Mouse (Mus musculus) hindbrain, embryonic 11.5 days (tissue): Measurements from ENCODE around the gene Gramd1b. TPM values are rescaled to one million over a fixed set of nuclear protein-coding genes. Genes with fewer than 3 reads are reported as not detected.

Source experiments
- ATAC-seq: fragments of 200-750 bp; cut with Nextera tagmentation; 2 replicates; pipeline ENCODE4 v1.8.0; 2017; ENCODE audit warnings: mild to moderate bottlenecking, moderate TSS enrichment, moderate library complexity; ENCODE audit not compliant: low FRiP score
- DNase-seq: peaks from one replicate; pipeline ENCODE4 v3.0.0-alpha.2; 2015; ENCODE audit warnings: low spot score
- H3K27ac ChIP-seq: fragments of 300-500 bp; sonication (generic); 2 replicates; pipeline ENCODE4 v1.5.1; 2014; ENCODE audit warnings: mild to moderate bottlenecking, low read depth, low read length
- H3K27me3 ChIP-seq: fragments of 300-500 bp; sonication (generic); 2 replicates; pipeline ENCODE4 v1.6.1; 2014; ENCODE audit warnings: mild to moderate bottlenecking, low read length, moderate library complexity, mixed read lengths; ENCODE audit not compliant: control insufficient read depth, insufficient read depth
- H3K36me3 ChIP-seq: fragments of 300-500 bp; sonication (generic); 2 replicates; pipeline ENCODE4 v1.6.1; 2014; ENCODE audit warnings: mild to moderate bottlenecking, low read length, moderate library complexity, mixed read lengths; ENCODE audit not compliant: control insufficient read depth, insufficient read depth
- H3K4me1 ChIP-seq: fragments of 300-500 bp; sonication (generic); replicated peaks from 2 replicates; pipeline ENCODE4 v1.6.1; 2014; ENCODE audit warnings: low read length, mixed read lengths; ENCODE audit not compliant: control insufficient read depth, insufficient read depth
- H3K4me2 ChIP-seq: fragments of 300-500 bp; sonication (generic); replicated peaks from 2 replicates; pipeline ENCODE4 v1.6.1; 2014; ENCODE audit warnings: mild to moderate bottlenecking, low read depth, low read length
- H3K4me3 ChIP-seq: fragments of 300-500 bp; sonication (generic); 2 replicates; pipeline ENCODE4 v1.5.1; 2014; ENCODE audit warnings: low read depth, low read length
- H3K9ac ChIP-seq: fragments of 300-500 bp; sonication (generic); 2 replicates; pipeline ENCODE4 v1.6.1; 2014; ENCODE audit warnings: low read depth, low read length
- H3K9me3 ChIP-seq: fragments of 300-500 bp; sonication (generic); 2 replicates; pipeline ENCODE4 v1.6.1; 2016; ENCODE audit warnings: low read length; ENCODE audit not compliant: control insufficient read depth
- WGBS: fragments of 180-500 bp; shearing (Covaris S2); extraction: QIAGEN DNeasy Blood & Tissue Kit; methylation state at CpG from one replicate; pipeline ENCODE4 v1.1.7; 2014; 5-methylcytosine and 5-hydroxymethylcytosine counted together
- polyA plus RNA-seq: library from polyadenylated mRNA; unstranded; fragments of >200 nt; fragmentation: Nextera tagmentation; extraction: Ambion mirVana; gene quantifications from 2 replicates; pipeline ENCODE4 v1.2.1, GENCODE M21; 2014

Gene Gramd1b
- polyA plus RNA-seq, 1 experiment from 2014 or later, result 5.1 TPM

- H3K36me3 ChIP-seq, result no peaks in the 10 kb centered on the region
- no peak overlapping the region for H3K4me3 ChIP-seq
- H3K9me3 ChIP-seq, result no peaks in the 10 kb centered on the region
- H3K9ac ChIP-seq, result no peak overlapping the region
- H3K27me3 ChIP-seq, result no peaks in the 10 kb centered on the region
- no peaks in the 10 kb centered on the region for H3K4me1 ChIP-seq
- no peak overlapping the region for H3K4me2 ChIP-seq
- 95% methylated on average over 9 of the region's 9 CpGs for WGBS
- DNase-seq (no peak), ATAC-seq (no peak)
- H3K27ac ChIP-seq, result no peak overlapping the region
Observed at GRCm38 (mm10) chr9:40316865-40317660, 214.1 kb downstream of the Gramd1b start.

GRCm38 (mm10) chr9:40311813-40312212 lies 219.4 kb downstream of the Gramd1b start:
- 56% methylated on average over 9 of the region's 9 CpGs for WGBS
- H3K27ac ChIP-seq, result no peak overlapping the region
- no peak overlapping the region for H3K4me3 ChIP-seq
- H3K9ac ChIP-seq, result no peak overlapping the region
- H3K4me1 ChIP-seq, result no peaks in the 10 kb centered on the region
- ATAC-seq (no peak), DNase-seq (no peak)
- H3K27me3 ChIP-seq, result no peaks in the 10 kb centered on the region
- H3K4me2 ChIP-seq, result no peak overlapping the region
- H3K36me3 ChIP-seq, result no peaks in the 10 kb centered on the region
- no peaks in the 10 kb centered on the region for H3K9me3 ChIP-seq

- H3K9me3 ChIP-seq, result no peaks in the 10 kb centered on the region
- H3K4me1 ChIP-seq, result no peaks in the 10 kb centered on the region
- ATAC-seq (no peak), DNase-seq (no peak)
- 94% methylated on average over 6 of the region's 6 CpGs for WGBS
- H3K4me3 ChIP-seq, result no peak overlapping the region
- H3K9ac ChIP-seq, result no peak overlapping the region
- no peak overlapping the region for H3K4me2 ChIP-seq
- no peaks in the 10 kb centered on the region for H3K36me3 ChIP-seq
- no peak overlapping the region for H3K27ac ChIP-seq
- no peaks in the 10 kb centered on the region for H3K27me3 ChIP-seq
Observed at GRCm38 (mm10) chr9:40309876-40310275, 221.3 kb downstream of the Gramd1b start.

GRCm38 (mm10) chr9:40307311-40307710 lies 223.9 kb downstream of the Gramd1b start:
- no peaks in the 10 kb centered on the region for H3K4me1 ChIP-seq
- DNase-seq (no peak), ATAC-seq (no peak)
- H3K9ac ChIP-seq, result no peak overlapping the region
- WGBS, result 89% methylated on average over 3 of the region's 3 CpGs
- no peak overlapping the region for H3K27ac ChIP-seq
- no peaks in the 10 kb centered on the region for H3K27me3 ChIP-seq
- no peaks in the 10 kb centered on the region for H3K36me3 ChIP-seq
- no peak overlapping the region for H3K4me3 ChIP-seq
- no peaks in the 10 kb centered on the region for H3K9me3 ChIP-seq
- no peak overlapping the region for H3K4me2 ChIP-seq

GRCm38 (mm10) chr9:40304243-40304642 lies 226.9 kb downstream of the Gramd1b start:
- Histone ChIP-seq H3K27ac (no peak overlapping the region), H3K9ac (no peak overlapping the region), H3K4me2 (no peak overlapping the region), H3K4me1 (no peaks in the 10 kb centered on the region), H3K4me3 (no peak overlapping the region), H3K9me3 (no peaks in the 10 kb centered on the region), H3K27me3 (no peaks in the 10 kb centered on the region), H3K36me3 (no peaks in the 10 kb centered on the region)
- ATAC-seq, result no peak
- DNase-seq, result no peak
- 95% methylated on average over 8 of the region's 8 CpGs for WGBS

- ATAC-seq, result no peak
- Histone ChIP-seq H3K4me1 (no peaks in the 10 kb centered on the region), H3K27ac (no peak overlapping the region), H3K9me3 (no peaks in the 10 kb centered on the region), H3K27me3 (no peaks in the 10 kb centered on the region), H3K9ac (no peak overlapping the region), H3K4me2 (no peak overlapping the region), H3K4me3 (no peak overlapping the region), H3K36me3 (no peaks in the 10 kb centered on the region)
- no peak for DNase-seq
- 93% methylated on average over 8 of the region's 8 CpGs for WGBS
Observed at GRCm38 (mm10) chr9:40302375-40302774, 228.8 kb downstream of the Gramd1b start.

- no peak for DNase-seq
- 86% methylated on average over 5 of the region's 5 CpGs for WGBS
Observed at GRCm38 (mm10) chr9:40301475-40301874, 229.7 kb downstream of the Gramd1b start.

GRCm38 (mm10) chr9:40300018-40300989 lies 230.9 kb downstream of the Gramd1b start:
- H3K4me2 ChIP-seq, result no peak overlapping the region
- no peaks in the 10 kb centered on the region for H3K9me3 ChIP-seq
- ATAC-seq (no peak), DNase-seq (no peak)
- 91% methylated on average over 15 of the region's 15 CpGs for WGBS
- no peak overlapping the region for H3K9ac ChIP-seq
- H3K4me1 ChIP-seq, result no peaks in the 10 kb centered on the region
- no peak overlapping the region for H3K4me3 ChIP-seq
- H3K27me3 ChIP-seq, result no peaks in the 10 kb centered on the region
- no peak overlapping the region for H3K27ac ChIP-seq
- H3K36me3 ChIP-seq, result no peaks in the 10 kb centered on the region

More at GRCm38 (mm10) chr9:40301475-40301874, 229.7 kb downstream of the Gramd1b start:
- no peaks in the 10 kb centered on the region for H3K36me3 ChIP-seq
- no peaks in the 10 kb centered on the region for H3K27me3 ChIP-seq
- no peaks in the 10 kb centered on the region for H3K9me3 ChIP-seq
- H3K4me3 ChIP-seq, result no peak overlapping the region
- no peak overlapping the region for H3K27ac ChIP-seq
- ATAC-seq, result no peak
- no peak overlapping the region for H3K9ac ChIP-seq
- H3K4me1 ChIP-seq, result no peaks in the 10 kb centered on the region
- no peak overlapping the region for H3K4me2 ChIP-seq
